Mouse (Mus musculus): ENCODE data around the gene BC025920.
A peak's percentile ranks its signal among the peaks of the same experiment; 100 is the strongest.
"Not testable (repeated sequence)": the region's sequence is repeated elsewhere in the genome, so short reads cannot be mapped to it uniquely, and the experiment has no call there.

BC025920 gene

DNA sequence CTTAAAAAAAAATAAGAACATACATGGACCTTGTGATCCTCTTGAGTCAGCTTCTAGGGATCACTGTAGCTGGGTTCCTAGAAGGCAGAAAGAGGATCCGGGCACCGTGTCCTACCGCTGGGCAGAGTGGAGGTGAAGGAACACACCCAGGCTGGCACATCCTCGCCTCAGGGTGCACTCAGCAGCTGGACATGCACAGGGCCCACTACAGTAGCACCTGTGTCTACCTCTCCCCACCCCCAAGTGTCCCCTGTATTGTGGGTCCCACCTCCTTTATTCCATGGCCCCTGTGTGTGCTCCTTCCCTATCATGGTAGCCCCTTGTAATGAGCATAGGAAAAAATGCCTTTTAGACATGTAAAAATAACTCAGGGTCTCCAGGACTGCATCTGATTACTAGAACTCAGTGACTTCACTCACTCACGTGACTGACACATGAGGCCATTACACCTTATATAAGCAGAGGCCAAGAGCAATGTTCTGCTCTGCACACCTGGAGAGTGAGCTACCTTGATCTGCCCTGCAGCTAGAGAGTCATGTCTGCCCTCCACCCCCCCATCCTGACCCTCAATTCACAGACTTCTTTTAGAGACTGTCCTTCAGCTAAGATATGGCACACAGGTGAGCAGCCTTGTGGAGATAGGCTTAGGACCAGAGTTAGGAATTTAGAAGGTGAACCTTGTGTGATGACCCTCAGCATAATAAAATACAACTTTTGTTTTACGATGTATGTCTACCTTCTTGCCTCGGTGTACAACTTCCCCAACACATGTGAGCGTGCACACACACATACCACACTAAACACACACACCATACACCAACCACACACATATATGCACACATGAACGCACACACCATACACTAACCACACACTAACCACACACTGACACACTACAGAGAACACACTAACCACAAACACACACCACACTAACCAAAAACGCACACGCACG lies 1.8 kb upstream of the BC025920 start:
- no peak for DNase-seq (ENCODE audit: low read depth, low spot score)

DNA sequence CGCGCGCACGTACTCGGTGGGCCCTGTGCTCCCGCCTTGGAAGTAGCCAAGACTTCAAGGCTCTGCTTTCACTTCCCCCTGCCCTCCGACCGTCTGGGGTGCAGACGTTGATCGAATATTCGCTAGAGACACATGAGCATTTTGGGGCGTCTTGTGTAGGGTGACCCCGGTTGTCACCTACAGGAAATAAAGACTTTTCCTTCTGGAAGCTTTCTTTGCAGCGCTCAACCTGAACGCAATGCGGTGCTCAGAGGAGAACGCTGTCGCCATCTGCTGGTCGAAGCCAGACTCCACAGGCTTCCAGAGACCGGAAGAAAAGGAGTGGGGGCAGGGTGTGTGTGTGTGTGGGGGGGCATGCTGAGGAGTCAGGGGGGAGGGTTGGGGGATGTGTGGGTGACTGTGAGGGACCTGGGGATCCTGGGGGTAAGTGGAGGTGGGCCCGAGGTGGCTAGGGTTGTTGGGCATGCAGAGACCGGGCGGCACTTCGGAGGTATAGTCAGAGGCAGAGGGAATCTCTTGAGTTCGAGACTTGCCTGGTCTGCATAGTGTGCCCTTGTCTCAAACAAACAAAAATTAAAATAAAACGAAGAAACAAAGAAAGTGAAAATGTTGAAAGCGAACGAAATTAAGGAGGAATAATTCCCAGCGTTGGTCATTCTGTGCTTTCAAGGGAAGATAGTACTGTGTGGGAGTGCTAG lies 953 bp upstream of the BC025920 start:
- peak; percentile 87 for DNase-seq (ENCODE audit: low read depth, low spot score)

DNA sequence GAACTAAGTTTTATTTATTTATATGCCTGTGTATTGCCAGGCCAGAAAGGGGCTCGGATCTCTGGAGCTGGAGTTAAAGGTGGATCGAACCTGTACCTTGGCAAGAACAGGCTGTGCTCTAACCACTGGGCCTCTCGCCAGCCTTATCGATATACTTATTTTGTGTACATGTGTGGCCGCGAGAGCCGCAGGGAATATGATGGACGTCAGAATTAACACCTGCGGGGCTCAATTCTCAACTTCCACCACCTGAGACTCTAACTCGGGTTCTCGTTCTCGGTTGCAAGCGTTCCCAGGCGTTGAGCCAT lies 450 bp upstream of the BC025920 start:
- DNase-seq (ENCODE audit: low read depth, low spot score), result no peak

DNA sequence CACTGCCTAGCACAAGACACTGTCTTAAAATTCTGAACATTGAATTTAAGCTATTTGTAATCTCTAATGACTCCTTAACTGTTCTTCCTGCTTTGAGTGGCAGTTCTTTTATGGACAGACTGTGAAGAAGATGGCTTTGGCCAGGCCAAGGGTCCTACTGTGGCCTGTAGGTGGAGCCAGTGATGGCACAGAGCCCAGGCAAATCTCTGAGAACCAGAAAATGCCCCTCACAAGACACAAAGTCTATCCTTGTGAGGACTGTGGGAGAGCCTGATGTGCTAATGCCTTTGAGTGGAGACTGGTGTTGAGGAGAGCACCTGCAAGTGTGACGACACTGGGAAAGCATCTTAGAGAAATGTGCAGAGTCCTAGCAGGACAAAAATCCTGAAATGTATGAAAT lies 2.2 kb downstream of the BC025920 start:
- no peak for DNase-seq (ENCODE audit: low read depth, low spot score)

DNA sequence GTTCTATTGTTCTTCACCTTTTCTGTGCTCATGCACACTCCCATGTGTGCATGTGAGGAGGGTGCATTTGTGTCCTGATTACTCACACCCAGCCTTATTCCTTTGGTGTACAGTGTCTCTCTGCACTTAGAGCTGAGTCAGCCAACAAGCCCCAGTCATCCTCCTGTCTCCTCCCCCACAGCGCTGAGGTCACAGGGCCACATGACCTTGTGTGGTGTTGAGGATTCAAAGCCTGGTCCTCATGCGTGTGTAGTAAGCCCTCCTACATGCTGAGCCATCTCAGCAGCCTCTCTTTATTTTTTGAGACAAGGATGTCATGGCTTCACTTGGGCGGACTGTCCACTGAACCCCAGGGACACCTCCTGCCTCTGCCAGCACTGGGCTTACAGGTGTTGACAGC lies 6.7 kb downstream of the BC025920 start:
- DNase-seq (ENCODE audit: low read depth, low spot score), result no peak

DNA sequence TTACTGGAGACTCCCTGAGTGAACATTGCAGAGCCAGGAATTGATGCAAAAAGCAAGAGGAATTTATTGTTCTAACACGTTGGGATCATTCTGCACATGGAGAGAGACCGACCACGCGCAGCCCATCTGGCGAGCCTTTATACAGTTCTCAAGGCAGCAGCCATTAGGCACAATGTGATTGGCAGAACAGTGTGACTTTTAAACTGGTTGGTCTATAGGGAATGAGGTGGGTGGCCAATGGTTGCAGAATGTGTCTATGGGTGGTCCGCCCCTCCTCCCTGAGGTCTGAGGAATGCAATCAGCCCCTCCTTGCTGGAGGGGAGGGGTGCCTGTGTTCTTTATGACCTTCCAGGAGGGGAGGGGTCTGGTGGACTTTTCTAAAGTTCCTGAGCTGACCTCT lies 9.4 kb downstream of the BC025920 start:
- no peak for DNase-seq (ENCODE audit: low read depth, low spot score)

DNA sequence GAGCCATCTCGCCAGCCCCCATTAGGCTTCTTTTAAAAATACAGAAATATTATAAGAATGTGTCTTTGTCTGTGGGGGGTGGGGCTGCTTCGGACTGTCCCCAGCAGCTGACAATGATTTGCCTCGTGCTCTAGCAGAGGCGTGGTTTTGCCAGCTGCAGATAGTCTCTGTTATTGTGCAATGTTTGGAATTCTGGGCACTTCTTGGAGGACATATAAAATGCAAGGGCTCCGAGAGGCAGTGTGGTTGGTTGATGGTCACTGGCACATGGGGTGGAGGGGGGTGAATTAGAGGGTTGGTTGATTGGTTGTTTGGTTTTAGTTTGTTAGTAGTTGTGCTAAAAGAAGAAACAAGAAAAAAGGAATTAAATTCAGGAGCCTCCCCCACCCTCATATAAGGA lies 13.9 kb downstream of the BC025920 start:
- no peak for DNase-seq (ENCODE audit: low read depth, low spot score)

DNA sequence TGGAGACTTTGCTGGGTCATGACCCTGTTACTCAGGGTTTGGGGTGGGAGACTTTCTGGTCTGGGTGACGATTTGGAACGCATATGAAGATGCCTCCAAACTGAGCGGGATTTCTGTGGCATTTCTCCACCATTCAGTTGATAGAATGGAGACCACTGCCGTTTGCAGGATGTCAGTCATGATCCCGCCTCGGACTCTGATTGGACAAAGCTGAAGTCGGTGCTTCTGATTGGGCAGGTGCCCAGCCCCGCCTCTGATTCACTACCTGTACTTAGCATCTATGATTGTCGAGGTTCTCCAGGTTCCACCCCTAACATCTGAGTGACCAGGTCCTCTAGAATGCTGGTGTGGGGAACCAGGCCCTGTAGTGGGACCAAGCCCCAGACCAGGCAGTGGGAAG lies 14.7 kb downstream of the BC025920 start:
- no peak for DNase-seq (ENCODE audit: low read depth, low spot score)

DNA sequence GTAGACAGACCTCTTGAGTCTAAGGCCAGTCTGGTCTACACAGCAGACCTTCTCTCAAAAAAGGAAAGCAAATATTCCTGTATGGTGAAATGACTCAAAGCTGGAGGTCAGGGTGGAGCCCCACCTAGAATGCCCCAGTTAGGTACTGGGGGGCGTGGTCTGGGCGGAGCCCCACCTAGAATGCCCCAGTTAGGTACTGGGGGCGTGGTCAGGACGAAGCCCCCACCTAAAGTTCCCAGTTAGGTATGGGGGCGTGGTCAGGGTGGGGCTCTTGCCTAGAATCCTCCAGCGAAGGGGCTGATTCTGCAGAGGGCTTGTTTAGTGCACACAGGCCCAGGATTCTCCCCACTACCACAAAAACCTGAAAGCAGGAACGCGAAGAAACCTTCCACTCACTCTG lies 17.4 kb downstream of the BC025920 start:
- DNase-seq (ENCODE audit: low read depth, low spot score), result no peak

DNA sequence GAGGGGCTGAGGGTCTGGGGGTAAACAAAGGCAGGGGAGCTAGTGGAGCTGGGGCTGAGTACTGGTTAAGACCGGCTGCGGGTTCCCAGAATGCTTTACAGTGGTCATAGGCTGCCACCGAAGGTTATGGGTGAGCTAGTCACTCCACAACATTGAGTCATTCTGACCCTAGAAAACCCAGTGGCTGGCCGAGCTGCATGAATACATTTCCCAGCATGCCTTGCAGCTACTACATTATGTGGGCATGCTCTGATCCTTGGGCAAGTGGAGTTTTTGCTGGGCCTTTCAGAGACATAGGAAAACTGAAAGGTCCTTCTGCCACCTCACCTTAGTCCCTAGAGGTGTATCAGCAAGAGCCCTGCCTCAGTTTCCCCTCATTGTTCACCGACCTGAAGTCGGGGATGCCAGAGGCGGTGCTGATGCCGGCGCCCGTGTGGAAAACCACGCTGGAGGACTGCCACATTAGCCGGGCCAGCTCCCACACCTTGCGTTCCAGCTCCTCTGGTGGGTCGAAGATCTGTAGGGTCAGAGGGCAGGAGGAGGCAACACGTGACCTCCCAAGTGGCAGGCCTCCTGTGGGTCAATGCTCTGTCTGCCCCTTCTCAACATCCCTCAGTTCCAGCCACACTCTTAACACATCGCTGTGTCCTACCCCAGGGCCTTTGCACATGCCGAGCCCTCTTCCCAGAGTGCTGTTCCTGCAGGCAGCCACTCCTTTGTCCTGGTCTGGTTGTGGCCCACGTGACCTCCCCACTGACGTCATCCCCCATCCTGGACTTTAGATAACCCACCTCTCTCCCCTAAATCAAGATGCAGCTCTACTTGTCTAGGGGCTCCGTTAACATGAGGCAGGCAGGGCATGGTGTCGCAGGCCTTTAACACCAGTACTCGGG lies 20.3 kb downstream of the BC025920 start:
- no peak for DNase-seq (ENCODE audit: low read depth, low spot score)

DNA sequence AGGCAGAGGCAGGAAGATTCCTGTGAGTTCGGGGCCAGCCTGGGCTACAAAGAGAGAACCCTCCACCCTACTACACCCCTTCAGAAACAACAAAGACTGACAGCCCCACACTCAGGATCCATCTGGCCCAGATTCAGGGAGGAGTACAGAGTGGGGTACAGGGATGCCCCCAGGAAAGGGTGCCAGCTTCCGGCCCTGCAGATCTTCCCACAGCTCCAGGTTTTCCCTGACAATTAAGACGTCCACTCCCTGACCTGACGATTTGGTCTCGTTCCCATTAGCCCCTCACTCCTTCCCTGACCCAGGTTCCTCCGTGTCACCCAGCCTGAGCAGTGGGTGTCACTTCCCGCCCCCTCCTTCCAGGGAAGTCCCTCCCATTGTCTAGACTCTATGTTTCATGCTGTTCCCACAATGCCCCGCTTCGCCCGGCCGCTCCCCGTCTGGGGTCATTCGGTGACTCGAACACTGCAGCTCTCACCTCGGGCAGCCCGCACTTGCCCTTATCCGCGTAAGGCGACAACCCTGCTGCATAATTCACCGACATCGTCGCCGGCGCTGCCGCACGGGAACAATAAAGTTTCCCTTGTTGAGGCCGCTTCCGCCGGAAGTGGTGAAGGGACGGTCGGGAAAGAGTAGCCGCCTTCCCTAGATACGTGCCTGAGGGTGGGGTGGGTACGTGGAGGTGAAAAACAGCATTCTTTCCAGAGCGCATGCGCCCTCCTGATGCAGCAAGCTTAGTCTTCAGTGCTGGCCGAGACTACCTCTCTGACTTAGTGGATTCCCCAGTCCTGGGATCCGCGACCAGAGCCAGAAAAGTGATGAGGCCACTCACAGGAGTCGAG lies 21.1 kb downstream of the BC025920 start, which contains the start of gene Sirt6:
TSS of gene Sirt6 (minus strand) at position 804 of the 842 bp plus-strand sequence.
- peak; percentile 96 for DNase-seq (ENCODE audit: low read depth, low spot score)

DNA sequence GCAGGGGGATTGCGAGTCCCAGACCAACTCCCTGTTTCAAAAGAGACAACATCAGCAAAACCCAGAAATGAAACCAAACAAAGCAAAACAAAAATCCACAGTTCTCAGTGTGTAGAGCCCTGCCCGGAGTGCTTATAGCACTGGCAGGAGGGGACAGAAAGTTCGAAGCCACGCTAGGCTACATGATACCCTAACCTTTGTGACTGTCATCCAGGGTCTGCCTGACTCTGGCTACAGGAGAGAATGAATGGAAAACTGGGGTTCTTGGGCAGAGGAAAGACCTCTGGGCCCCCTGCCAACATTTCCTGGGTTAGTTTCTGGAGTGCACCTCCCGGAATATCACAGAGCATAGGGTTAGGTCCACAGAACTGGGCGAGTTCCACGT lies 21.8 kb downstream of the BC025920 start:
- no peak for DNase-seq (ENCODE audit: low read depth, low spot score)

DNA sequence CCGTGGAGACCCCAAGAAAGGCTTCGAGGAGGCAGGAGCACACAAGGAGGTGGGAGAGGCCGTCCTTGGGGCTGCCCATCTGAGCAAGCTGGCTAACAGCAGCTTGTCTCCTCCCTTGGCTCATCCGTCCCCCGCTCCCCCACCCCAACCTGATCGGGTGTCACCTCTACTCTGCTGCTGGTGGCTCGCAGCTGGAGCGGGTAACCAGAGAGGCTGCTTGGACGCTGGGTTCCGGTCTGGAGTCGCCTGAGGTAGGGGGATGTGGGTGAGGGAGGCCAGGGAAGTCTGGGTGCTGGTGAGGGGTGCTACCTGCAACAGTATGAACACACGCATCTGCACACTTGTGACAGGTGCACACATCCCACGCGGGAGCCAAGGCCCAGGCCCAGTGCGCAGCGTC lies 22.3 kb downstream of the BC025920 start, which contains the start of gene Ankrd24:
TSS of gene Ankrd24 (plus strand) at position 151 of the 400 bp plus-strand sequence.
- DNase-seq (ENCODE audit: low read depth, low spot score), result no peak

DNA sequence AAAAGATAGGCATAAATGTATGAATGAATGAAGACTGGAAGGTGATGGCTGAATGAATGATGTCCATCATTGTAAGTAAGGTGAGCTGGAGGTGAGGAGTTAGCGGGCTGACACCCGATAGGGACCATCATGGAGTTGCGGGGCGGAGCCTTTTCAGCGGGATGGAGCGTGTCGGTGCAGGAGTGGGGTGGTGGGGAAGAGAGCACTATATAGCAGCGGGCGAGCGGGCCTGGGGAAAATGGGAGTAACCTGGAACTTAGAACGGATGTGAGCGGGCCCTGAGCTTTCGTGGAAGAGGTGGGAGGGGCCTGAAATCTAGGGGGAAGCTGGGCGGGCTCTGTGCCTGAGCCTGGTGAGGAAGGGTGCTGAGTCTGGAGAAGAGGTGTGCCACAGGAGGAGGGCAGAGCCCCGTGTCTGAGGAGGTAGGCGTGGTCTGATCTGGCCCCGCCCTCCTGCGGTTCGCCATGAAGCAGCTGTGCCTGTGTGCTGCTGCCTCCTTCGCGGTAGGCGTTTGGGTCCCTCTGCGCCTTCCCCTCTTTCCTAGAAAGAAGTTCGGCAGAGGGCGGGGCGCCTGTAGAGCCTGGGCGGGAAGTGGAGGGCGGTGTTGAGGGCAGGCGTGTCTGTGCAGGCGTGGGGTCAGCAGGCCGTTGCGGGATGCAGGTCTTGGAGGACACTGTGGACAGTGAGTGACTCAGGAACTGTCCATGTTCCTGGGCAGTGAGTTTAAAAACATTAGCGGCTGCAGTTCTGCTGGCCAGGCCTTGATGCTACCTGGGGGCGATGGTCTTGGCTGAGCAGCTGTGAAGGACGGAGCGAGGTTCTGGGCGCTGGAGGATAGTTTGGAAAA lies 27.4 kb downstream of the BC025920 start:
- peak; percentile 89 for DNase-seq (ENCODE audit: low read depth, low spot score)

DNA sequence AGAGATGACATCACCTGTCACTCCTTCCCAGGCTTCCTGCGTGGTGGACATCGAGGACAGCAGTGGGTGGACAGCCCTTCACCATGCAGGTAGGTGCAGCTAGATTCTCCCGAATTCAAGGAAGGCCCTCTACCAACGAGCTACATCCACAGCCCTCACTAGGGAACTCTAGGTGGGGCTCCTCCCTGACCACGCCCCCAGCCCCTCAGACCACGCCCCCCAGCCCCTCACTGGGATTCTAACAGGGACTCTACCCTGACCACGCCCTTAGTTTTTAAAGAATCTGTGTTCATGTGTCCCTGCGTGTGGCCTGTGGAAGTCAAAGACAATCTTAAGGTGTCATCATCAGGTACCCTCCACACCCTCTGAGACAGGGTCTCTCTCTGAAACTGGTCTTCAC lies 30.3 kb downstream of the BC025920 start:
- no peak for DNase-seq (ENCODE audit: low read depth, low spot score)

DNA sequence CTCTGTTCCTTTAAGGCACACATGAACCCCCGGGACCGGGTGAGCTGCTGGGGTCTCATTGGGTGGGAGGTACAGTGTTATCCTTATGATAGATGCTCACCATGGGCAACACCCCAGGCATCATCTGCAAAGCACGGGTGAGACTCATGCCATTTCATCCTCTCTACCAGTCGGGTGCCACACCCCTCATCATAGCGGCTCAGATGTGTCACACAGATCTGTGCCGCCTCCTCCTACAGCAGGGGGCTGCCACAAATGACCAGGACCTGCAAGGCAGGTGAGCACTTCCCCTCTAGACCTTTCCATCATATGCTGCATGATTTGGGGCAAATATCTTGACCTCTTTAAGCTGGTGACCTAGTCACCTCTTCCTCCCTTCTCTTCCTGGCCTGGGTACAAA lies 32.0 kb downstream of the BC025920 start:
- no peak for DNase-seq (ENCODE audit: low read depth, low spot score)

DNA sequence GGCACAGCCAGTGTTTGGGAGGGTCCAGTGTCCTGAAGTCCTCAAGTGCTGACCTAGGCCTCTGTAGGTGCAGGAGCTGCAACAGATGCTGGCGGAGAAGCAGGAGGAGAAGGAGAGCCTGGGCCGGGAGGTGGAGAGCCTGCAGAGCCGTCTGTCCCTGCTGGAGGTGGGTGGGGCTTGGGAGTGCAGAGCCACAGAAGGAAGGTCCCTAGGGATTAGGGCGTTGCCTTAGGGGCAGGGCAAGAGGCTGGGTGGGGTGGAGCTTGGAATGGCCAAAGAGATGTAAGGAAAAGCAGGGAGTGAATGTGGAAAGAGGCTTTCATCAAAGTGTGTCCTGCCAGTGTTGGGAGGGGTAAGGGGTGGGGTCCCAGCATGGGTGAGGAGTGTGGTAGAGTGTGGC lies 34.8 kb downstream of the BC025920 start:
- not testable (repeated sequence) for DNase-seq (ENCODE audit: low read depth, low spot score)

DNA sequence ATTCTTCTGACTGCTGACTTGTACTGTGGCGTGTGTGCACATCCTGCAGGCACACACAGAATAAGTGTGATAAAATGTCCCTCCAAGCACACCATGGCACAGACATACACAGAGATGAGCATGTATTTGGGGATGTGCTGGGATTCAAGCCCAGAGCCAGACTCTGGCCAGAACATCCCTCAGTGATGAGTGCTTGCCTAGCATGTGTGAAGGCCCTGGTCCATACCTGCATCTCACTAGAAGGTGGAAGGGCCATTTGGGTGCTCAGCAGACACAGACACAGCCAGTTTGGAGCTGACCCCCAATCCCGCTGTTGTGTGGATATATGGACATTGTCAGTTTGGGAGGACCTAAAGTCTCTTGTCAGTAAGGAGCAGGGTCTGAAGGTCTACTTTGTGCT lies 35.5 kb downstream of the BC025920 start:
- no peak for DNase-seq (ENCODE audit: low read depth, low spot score)

DNA sequence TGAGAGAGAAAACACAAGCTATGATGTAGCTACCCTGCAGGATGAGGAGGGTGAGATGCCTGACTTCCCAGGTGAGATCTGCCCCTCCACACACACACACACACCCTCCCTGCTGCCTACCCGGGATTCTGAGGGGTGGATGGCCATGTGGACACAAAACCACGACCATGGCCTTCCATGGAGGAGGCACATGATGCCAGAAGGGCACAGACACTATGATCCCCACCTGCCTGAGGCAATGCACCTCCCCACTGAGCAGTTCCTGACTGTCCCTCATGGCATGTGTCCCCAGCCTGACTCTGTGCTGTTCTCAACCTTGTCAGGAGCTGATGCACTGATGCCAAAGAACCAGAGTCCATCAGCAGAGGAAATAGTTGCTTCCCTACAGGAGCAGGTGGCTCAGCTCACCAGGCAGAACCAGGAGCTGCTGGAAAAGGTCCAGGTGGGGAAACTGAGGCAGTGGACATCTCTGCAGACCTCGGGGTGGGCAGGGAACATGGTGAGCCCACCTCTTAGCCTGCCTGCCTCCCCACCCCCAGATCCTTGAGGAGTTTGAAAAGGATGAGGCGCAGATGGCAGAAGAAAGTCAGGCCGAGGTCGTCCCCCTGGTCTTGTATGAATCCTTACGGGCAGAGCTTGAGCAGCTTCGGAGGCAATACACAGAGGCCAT lies 36.0 kb downstream of the BC025920 start:
- DNase-seq (ENCODE audit: low read depth, low spot score), result no peak
